Mouse (Mus musculus): ENCODE data around the gene Ppp2r5b.

Gene Ppp2r5b
- long read RNA-seq, experiment 1, transcript Ppp2r5b-201 (14 exons, 2,742 nt), result major isoform, 25 of 38 reads
- long read RNA-seq, experiment 1, partial matches to known transcripts, result 9 of 38 reads
- long read RNA-seq, experiment 1, other reads (novel, unspliced or antisense), result 4 of 38 reads
- long read RNA-seq, experiment 2, transcript Ppp2r5b-201 (14 exons, 2,742 nt), result major isoform, 31 of 61 reads
- long read RNA-seq, experiment 2, partial matches to known transcripts, result 14 of 61 reads
- long read RNA-seq, experiment 2, other reads (novel, unspliced or antisense), result 16 of 61 reads

- intact Hi-C loops (cut with DNase I), result no loop called here
Measured at GRCm38 (mm10) chr19:6235084-6236052, at the start of gene Ppp2r5b. Gene Ppp2r5b (minus strand): TSS chr19:6235872.

- intact Hi-C loops (cut with DNase I), result no loop called here
Measured at GRCm38 (mm10) chr19:6285226-6285625, 49.6 kb upstream of the Ppp2r5b start.

- intact Hi-C loops (cut with DNase I), result no loop called here
Measured at GRCm38 (mm10) chr19:6284502-6284901, 48.8 kb upstream of the Ppp2r5b start.

GRCm38 (mm10) chr19:6283001-6283400 is 47.3 kb upstream of the Ppp2r5b start:
- intact Hi-C loops (cut with DNase I), result no loop called here

- intact Hi-C loops (cut with DNase I), result no loop called here
Measured at GRCm38 (mm10) chr19:6281122-6282020, 45.7 kb upstream of the Ppp2r5b start.

GRCm38 (mm10) chr19:6280554-6280953 is 44.9 kb upstream of the Ppp2r5b start:
- intact Hi-C loops (cut with DNase I), result no loop called here

GRCm38 (mm10) chr19:6279481-6280144 is 43.9 kb upstream of the Ppp2r5b start:
- intact Hi-C loops (cut with DNase I), result no loop called here

- intact Hi-C loops (cut with DNase I), result no loop called here
Measured at GRCm38 (mm10) chr19:6278439-6279073, 42.9 kb upstream of the Ppp2r5b start.

GRCm38 (mm10) chr19:6277661-6278438 is 42.2 kb upstream of the Ppp2r5b start:
- intact Hi-C loops (cut with DNase I), result loop anchor here (2.0 kb wide), 1 partner anchor 19 kb away; no protein-coding TSS in a partner anchor

GRCm38 (mm10) chr19:6276426-6277421 is 41.1 kb upstream of the Ppp2r5b start, which contains the start of gene Ehd1:
Gene Ehd1 (plus strand): TSS chr19:6276725.
- intact Hi-C loops (cut with DNase I), result loop anchor here (2.0 kb wide), 1 partner anchor 20 kb away; no protein-coding TSS in a partner anchor

GRCm38 (mm10) chr19:6275740-6276389 is 40.2 kb upstream of the Ppp2r5b start:
- intact Hi-C loops (cut with DNase I), result loop anchor here (2.0 kb wide), 1 partner anchor 21 kb away; no protein-coding TSS in a partner anchor

- intact Hi-C loops (cut with DNase I), result no loop called here
Measured at GRCm38 (mm10) chr19:6273998-6274608, 38.4 kb upstream of the Ppp2r5b start.

- intact Hi-C loops (cut with DNase I), result no loop called here
Measured at GRCm38 (mm10) chr19:6273592-6273991, 37.9 kb upstream of the Ppp2r5b start.

GRCm38 (mm10) chr19:6272738-6273137 is 37.1 kb upstream of the Ppp2r5b start:
- intact Hi-C loops (cut with DNase I), result no loop called here

GRCm38 (mm10) chr19:6272053-6272452 is 36.4 kb upstream of the Ppp2r5b start:
- intact Hi-C loops (cut with DNase I), result no loop called here

- intact Hi-C loops (cut with DNase I), result no loop called here
Measured at GRCm38 (mm10) chr19:6271206-6271605, 35.5 kb upstream of the Ppp2r5b start.

GRCm38 (mm10) chr19:6270661-6271060 is 35.0 kb upstream of the Ppp2r5b start:
- intact Hi-C loops (cut with DNase I), result no loop called here
